Mouse (Mus musculus) C2C12 (cell line): ENCODE measurements at regions not wholly inside any gene's neighbourhood (a gene's known extent, or its start where the extent isn't known, plus 50 kb on each side); places are given as distances from the start of the nearest gene placed in this dataset.

Experiments used
- H3K27me3 ChIP-seq: one replicate; pipeline ENCODE4 v1.6.1; 2011; ENCODE audit not compliant: control insufficient read depth, insufficient read depth, insufficient read length
- H3K36me3 ChIP-seq: one replicate; pipeline ENCODE4 v1.6.1; 2011; ENCODE audit not compliant: control insufficient read depth, insufficient read depth
- H3K4me3 ChIP-seq: one replicate; pipeline ENCODE4 v1.5.1; 2011; ENCODE audit warnings: mild to moderate bottlenecking, control low read depth; ENCODE audit not compliant: poor library complexity, insufficient read depth, severe bottlenecking
- H3K79me2 ChIP-seq: one replicate; pipeline ENCODE4 v1.6.1; 2011; ENCODE audit not compliant: control insufficient read depth, insufficient read depth
- H3K79me3 ChIP-seq: one replicate; pipeline ENCODE4 v1.6.1; 2011; ENCODE audit warnings: low read depth, control low read depth
- H3ac ChIP-seq: one replicate; pipeline ENCODE3; 2011; ENCODE audit warnings: low read depth; ENCODE audit not compliant: control insufficient read depth, insufficient read length
- CEBPB ChIP-seq: IDR thresholded peaks from one replicate; pipeline ENCODE4 v1.6.1; 2011; ENCODE audit warnings: low read depth, mild to moderate bottlenecking, control low read depth, moderate library complexity
- CTCF ChIP-seq: IDR thresholded peaks from one replicate; pipeline ENCODE4 v1.5.1; 2011; ENCODE audit not compliant: control insufficient read depth, insufficient read depth, insufficient read length
- FOSL1 ChIP-seq: IDR thresholded peaks from one replicate; pipeline ENCODE4 v1.8.0; 2011; ENCODE audit warnings: mild to moderate bottlenecking, low read length; ENCODE audit not compliant: poor library complexity, insufficient read depth, severe bottlenecking
- MAX ChIP-seq: IDR thresholded peaks from one replicate; pipeline ENCODE4 v1.6.1; 2011; ENCODE audit warnings: mild to moderate bottlenecking, control low read depth
- MYOD1 ChIP-seq: IDR thresholded peaks from one replicate; pipeline ENCODE4 v1.6.1; 2011; ENCODE audit warnings: low read depth; ENCODE audit not compliant: control insufficient read depth, insufficient read length
- MYOG ChIP-seq: IDR thresholded peaks from one replicate; pipeline ENCODE4 v1.6.1; 2011; ENCODE audit not compliant: control insufficient read depth, insufficient read length; ENCODE audit errors: extremely low read depth
- USF1 ChIP-seq: IDR thresholded peaks from one replicate; pipeline ENCODE4 v1.6.1; 2011; ENCODE audit warnings: low read depth, mild to moderate bottlenecking, control low read depth, moderate library complexity

DNA sequence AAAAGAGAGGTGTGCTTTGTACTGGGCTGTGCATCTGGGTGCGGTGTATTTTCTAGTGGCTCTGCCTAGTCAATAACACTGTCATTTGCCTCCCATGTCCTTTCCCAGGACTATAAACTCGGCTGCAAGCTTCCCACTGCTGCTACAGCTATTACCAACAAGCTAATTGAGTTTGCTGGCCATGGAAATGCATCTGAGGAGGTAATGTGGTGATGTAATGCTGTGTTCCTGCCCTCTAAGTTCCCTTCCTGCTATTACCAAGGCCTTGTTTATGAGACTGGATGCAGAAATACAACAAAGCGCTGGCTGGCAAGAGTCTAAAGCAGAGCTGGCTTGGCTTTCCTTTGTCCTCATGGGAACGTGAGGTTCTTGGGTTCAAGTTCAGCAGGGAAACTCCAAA, 533.0 kb upstream of the Castor2 start:
- no peaks in the 10 kb centered on the region for H3K27me3 ChIP-seq
- H3K4me3 ChIP-seq = no peak overlapping the region
- no peaks in the 10 kb centered on the region for H3K79me2 ChIP-seq
- no peak overlapping the region for H3ac ChIP-seq
- no peaks in the 10 kb centered on the region for H3K36me3 ChIP-seq
- H3K79me3 ChIP-seq = no peaks in the 10 kb centered on the region
- TF ChIP-seq MAX (no peak), MYOD1 (no peak), FOSL1 (no peak), CTCF (no peak), CEBPB (no peak), MYOG (no peak), USF1 (no peak)

DNA sequence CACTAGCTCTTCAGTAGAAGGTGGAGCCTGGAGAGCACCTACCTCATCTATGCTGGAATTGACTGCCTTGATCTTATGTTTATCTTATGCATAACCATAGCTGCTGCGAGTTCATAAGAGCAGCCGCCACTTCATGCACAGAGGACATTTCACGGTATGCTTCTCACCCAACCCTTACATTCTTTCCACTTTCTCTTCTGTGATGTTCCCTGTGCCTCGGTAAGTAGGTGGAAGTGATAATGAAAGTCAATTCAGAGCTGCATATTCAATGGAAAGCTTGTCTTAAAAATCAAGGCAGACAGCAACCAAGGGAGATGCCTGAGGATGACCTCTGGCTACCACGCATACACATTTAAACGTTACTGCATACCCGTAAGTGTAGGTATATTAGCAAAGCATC, 548.9 kb upstream of the Castor2 start:
- H3K36me3 ChIP-seq = no peaks in the 10 kb centered on the region

DNA sequence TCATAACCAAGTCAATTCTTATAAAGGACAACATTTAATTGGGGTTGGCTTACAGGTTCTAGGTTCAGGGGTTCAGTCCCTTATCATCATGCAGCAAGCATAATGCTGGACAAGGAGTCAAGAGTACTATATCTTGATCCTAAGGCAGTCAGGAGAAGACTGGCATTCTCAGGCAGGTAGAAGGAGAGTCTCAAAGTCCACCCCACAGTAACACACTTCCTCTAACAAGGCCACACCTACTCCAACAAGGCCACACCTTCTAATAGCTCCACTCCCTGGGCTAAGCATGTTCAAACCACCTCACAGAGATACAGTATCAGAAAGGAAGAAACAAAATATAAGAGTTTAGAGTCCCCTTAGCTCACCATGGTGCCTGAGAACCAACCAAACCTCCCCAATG, 557.3 kb upstream of the Castor2 start:
- Histone ChIP-seq H3K4me3 (no peak overlapping the region), H3K79me3 (no peaks in the 10 kb centered on the region), H3ac (no peak overlapping the region), H3K79me2 (no peaks in the 10 kb centered on the region), H3K36me3 (no peaks in the 10 kb centered on the region), H3K27me3 (no peaks in the 10 kb centered on the region)
- TF ChIP-seq USF1 (no peak), FOSL1 (no peak), CTCF (no peak), MYOD1 (no peak), MAX (no peak), CEBPB (no peak), MYOG (no peak)

More for the DNA sequence above, 548.9 kb upstream of the Castor2 start:
- Histone ChIP-seq H3K79me2 (no peaks in the 10 kb centered on the region), H3K79me3 (no peaks in the 10 kb centered on the region), H3K27me3 (no peaks in the 10 kb centered on the region), H3ac (no peak overlapping the region), H3K4me3 (no peak overlapping the region)
- no peak for TF ChIP-seq MYOG
- TF ChIP-seq MAX = no peak
- no peak for TF ChIP-seq CEBPB
- TF ChIP-seq USF1 = no peak
- TF ChIP-seq CTCF = no peak
- TF ChIP-seq FOSL1 = no peak
- no peak for TF ChIP-seq MYOD1

DNA sequence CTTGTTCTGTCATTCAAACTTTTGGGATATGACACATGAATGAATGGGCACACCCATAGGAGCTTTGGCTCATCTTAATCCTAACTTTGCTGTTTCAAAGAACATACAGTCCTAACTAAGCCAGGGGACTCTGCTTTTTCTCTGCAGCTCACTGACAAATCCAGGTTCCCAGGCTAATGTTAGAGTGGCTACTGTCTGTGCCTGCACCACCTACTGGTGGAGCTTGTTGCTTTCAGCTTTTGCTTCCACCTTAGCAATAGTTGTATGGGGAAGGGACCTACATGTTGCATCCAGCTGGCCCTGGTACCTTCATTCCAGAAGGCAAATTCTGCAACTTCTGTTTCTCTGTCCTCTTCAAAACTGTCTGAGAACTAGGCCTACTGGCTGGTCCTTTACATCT, 566.8 kb upstream of the Castor2 start:
- Histone ChIP-seq H3K79me2 (no peaks in the 10 kb centered on the region), H3K36me3 (no peaks in the 10 kb centered on the region), H3K4me3 (no peak overlapping the region), H3K79me3 (no peaks in the 10 kb centered on the region), H3ac (no peak overlapping the region), H3K27me3 (no peaks in the 10 kb centered on the region)
- no peak for TF ChIP-seq MYOD1
- TF ChIP-seq MAX = no peak
- TF ChIP-seq CEBPB = no peak
- TF ChIP-seq FOSL1 = no peak
- TF ChIP-seq CTCF = no peak
- no peak for TF ChIP-seq MYOG
- no peak for TF ChIP-seq USF1

DNA sequence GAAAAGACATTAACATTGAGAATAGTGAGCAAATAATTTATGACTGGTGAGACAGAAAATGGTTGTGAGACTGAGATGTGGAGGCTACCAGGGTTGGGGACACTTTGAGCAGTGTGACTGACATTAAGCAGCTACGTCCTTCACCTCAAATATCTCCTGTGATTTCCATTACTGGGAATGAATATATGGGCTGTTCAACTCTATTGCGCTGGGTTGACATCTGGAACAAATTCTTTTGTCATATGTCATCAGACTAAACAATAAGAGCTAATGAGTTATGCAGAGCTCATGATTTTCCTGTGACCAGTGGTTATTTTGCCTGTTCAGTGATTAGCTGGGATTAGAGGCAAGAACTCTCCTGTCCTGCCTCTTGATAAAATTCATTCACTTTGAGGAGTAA, 593.9 kb upstream of the Castor2 start:
- H3K79me3 ChIP-seq = no peaks in the 10 kb centered on the region
- no peaks in the 10 kb centered on the region for H3K79me2 ChIP-seq
- TF ChIP-seq FOSL1 = no peak
- TF ChIP-seq USF1 = no peak
- TF ChIP-seq MYOD1 = no peak
- TF ChIP-seq MAX = no peak
- TF ChIP-seq CEBPB = no peak
- TF ChIP-seq CTCF = no peak
- no peak for TF ChIP-seq MYOG
- no peak overlapping the region for H3K4me3 ChIP-seq
- H3K27me3 ChIP-seq = no peaks in the 10 kb centered on the region
- no peak overlapping the region for H3ac ChIP-seq
- no peaks in the 10 kb centered on the region for H3K36me3 ChIP-seq

DNA sequence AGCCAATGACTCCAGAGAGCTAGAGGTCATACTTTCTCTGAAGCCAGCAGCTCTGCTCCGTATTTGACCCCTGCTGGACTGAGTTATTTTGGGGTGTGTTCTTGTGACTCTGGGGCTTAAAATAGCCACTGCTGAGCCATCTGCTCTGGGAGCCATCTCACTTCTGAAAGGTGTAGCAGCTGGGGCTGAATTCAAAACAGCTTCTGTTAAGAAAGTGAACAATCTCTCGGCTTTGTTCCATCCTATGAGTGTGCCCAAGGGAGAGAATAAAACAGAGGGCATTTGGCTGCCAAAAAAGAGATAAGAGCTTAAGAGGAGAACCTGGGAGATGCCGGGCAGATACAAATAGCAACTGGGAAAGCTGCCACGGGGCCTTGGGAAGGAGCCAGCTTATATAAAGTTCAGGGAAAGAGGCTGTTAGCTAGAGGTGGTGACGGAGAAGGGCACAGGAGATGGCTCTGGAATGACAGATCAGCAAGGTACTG, 611.7 kb upstream of the Castor2 start:
- no peaks in the 10 kb centered on the region for H3K79me3 ChIP-seq
- H3ac ChIP-seq = no peak overlapping the region
- H3K4me3 ChIP-seq = no peak overlapping the region
- no peak for TF ChIP-seq MAX
- no peak for TF ChIP-seq CTCF
- TF ChIP-seq CEBPB = no peak
- TF ChIP-seq FOSL1 = no peak
- no peak for TF ChIP-seq MYOG
- TF ChIP-seq USF1 = no peak
- no peak for TF ChIP-seq MYOD1
- no peaks in the 10 kb centered on the region for H3K79me2 ChIP-seq
- H3K27me3 ChIP-seq = no peaks in the 10 kb centered on the region
- H3K36me3 ChIP-seq = no peaks in the 10 kb centered on the region
